Mouse (Mus musculus) testis, adult 2 months (tissue): ENCODE results near the gene Pfkfb2.

Experiments
- CTCF ChIP-seq: fragments of 200-500 bp; IDR thresholded peaks from 2 replicates; pipeline ENCODE4 v1.5.1; 2012; ENCODE audit warnings: low read depth, mild to moderate bottlenecking, inconsistent platforms, low read length, moderate library complexity; ENCODE audit not compliant: control insufficient read depth, insufficient read depth, insufficient replicate concordance
- POLR2A ChIP-seq: fragments of 200-500 bp; IDR thresholded peaks from 2 replicates; pipeline ENCODE4 v1.6.1; 2012; ENCODE audit warnings: low read depth, mild to moderate bottlenecking, inconsistent platforms, low read length, moderate library complexity; ENCODE audit not compliant: control insufficient read depth

GRCm38 (mm10) chr1:130770487-130770886 is 41.4 kb upstream of the Pfkfb2 start:
- no peak for TF ChIP-seq CTCF
- no peak for TF ChIP-seq POLR2A
